Mouse (Mus musculus): ENCODE results near the gene Ttll8. TPM values are rescaled to one million over a fixed set of nuclear protein-coding genes. Genes with fewer than 3 reads are reported as not detected.

Ttll8 gene
- polyA plus RNA-seq, 1 experiment from 2014 or later = 0.13 TPM

DNA sequence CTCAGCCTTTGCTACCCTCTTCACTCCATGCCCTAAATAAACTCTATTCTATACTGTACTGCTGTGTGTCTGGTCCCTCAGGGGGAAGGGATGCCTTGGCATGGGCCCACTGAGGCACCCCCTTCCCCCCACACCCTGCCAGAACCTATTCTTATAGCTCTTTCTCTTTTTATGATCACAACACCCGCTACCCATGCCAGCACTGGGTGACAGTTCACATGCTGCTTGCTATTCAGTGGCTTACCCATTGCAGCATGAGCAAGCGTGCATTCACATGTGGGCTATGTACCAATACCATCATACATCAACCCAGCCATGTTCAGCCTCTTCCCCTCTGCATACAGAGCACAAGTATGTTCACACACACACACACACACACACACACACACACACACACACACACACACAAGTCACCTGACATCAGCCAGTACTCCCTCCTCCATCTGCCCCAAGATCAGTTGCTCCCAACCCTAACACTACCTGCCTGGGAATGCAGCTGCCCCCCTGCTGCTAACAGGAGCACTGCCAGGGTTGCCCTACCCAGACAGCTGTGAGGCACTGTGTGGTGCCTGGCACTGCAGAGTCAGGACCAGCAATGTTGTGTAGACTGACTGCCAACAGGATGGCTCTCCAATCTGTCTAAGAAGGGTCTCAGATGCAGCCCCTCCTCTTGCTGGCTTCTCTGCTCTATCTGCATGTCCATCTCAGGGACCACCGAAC is 112.5 kb downstream of the Ttll8 start:
- ATAC-seq = peak; percentile 46
- Histone ChIP-seq H3K4me1 (ENCODE audit: control insufficient read depth, insufficient read depth, low read depth, low read length) (peaks cover 18% of the 10 kb centered on the region), H3K36me3 (ENCODE audit: control insufficient read depth, insufficient read depth, low read length) (no peaks in the 10 kb centered on the region), H3K9me3 (ENCODE audit: control insufficient read depth, low read length) (no peaks in the 10 kb centered on the region), H3K4me3 (ENCODE audit: low read length) (no peak overlapping the region), H3K9ac (ENCODE audit: low read depth, low read length) (no peak overlapping the region), H3K4me2 (ENCODE audit: low read length) (no peak overlapping the region), H3K27me3 (replicated peaks; ENCODE audit: control insufficient read depth, insufficient read depth, low read length) (no peaks in the 10 kb centered on the region), H3K27ac (ENCODE audit: low read depth, low read length) (peak overlapping the region; percentile 34; the same call in 1 of the 2 replicates)
- 81% methylated on average over 3 of the region's 3 CpGs for WGBS

DNA sequence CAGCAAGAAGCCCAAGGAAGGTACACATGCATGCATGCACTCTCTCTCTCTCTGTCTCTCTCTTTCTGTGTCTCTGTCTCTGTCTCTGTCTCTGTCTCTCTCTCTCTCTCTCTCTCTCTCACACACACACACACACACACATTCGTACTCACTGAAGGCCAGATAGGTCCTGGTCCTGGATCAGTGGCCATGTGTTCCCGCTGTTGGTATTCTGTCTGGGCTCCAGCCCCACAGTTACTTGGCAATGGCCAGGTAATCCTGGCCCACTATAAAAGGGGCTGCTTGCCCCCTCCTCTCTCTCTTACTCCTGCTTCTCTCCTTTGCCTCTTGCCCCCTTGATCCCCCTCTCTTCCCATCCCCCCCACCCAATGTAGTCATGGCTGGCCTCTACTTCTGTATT is 113.1 kb downstream of the Ttll8 start:
- Histone ChIP-seq H3K9ac (ENCODE audit: low read depth, low read length) (no peak overlapping the region), H3K4me2 (ENCODE audit: low read length) (no peak overlapping the region), H3K27me3 (replicated peaks; ENCODE audit: control insufficient read depth, insufficient read depth, low read length) (no peaks in the 10 kb centered on the region), H3K9me3 (ENCODE audit: control insufficient read depth, low read length) (no peaks in the 10 kb centered on the region), H3K4me1 (ENCODE audit: control insufficient read depth, insufficient read depth, low read depth, low read length) (peaks cover 18% of the 10 kb centered on the region), H3K36me3 (ENCODE audit: control insufficient read depth, insufficient read depth, low read length) (no peaks in the 10 kb centered on the region), H3K4me3 (ENCODE audit: low read length) (no peak overlapping the region), H3K27ac (ENCODE audit: low read depth, low read length) (no peak overlapping the region)
- no peak for ATAC-seq
- 93% methylated on average over 2 of the region's 2 CpGs for WGBS

Other genes with a start within 250 kb of the Ttll8 start
- 12.9 and 14.9 TPM in 2 replicates for gene Brd1, start 220.2 kb downstream of the Ttll8 start, polyA plus RNA-seq (2015; fragmentation: Nextera tagmentation; extraction: Ambion mirVana)
- 9.9 and 15.3 TPM in 2 replicates for gene Zbed4, start 202.8 kb downstream of the Ttll8 start, polyA plus RNA-seq (2015; fragmentation: Nextera tagmentation; extraction: Ambion mirVana)
- 9.5 and 10.1 TPM in 2 replicates for gene Alg12, start 135.1 kb downstream of the Ttll8 start, polyA plus RNA-seq (2015; fragmentation: Nextera tagmentation; extraction: Ambion mirVana)
- gene Creld2, start 134.8 kb downstream of the Ttll8 start, polyA plus RNA-seq (2015; fragmentation: Nextera tagmentation; extraction: Ambion mirVana) = 61.0 and 61.9 TPM in 2 replicates
- 71.4 and 77.4 TPM in 2 replicates for gene Pim3, start 92.2 kb downstream of the Ttll8 start, polyA plus RNA-seq (2015; fragmentation: Nextera tagmentation; extraction: Ambion mirVana)
- gene Mlc1, start 24.6 kb upstream of the Ttll8 start, polyA plus RNA-seq (2015; fragmentation: Nextera tagmentation; extraction: Ambion mirVana) = 39.1 and 52.9 TPM in 2 replicates
- 0.05 and 0.09 TPM in 2 replicates for gene Mov10l1, start 28.5 kb upstream of the Ttll8 start, polyA plus RNA-seq (2015; fragmentation: Nextera tagmentation; extraction: Ambion mirVana)
- gene Panx2, start 105.3 kb upstream of the Ttll8 start, polyA plus RNA-seq (2015; fragmentation: Nextera tagmentation; extraction: Ambion mirVana) = 9.5 and 11.9 TPM in 2 replicates
- gene Trabd, start 120.7 kb upstream of the Ttll8 start, polyA plus RNA-seq (2015; fragmentation: Nextera tagmentation; extraction: Ambion mirVana) = 39.2 and 39.5 TPM in 2 replicates
- 16.4 and 17.9 TPM in 2 replicates for gene Selenoo, start 134.7 kb upstream of the Ttll8 start, polyA plus RNA-seq (2015; fragmentation: Nextera tagmentation; extraction: Ambion mirVana)
- 15.2 and 16.4 TPM in 2 replicates for gene Tubgcp6, start 168.7 kb upstream of the Ttll8 start, polyA plus RNA-seq (2015; fragmentation: Nextera tagmentation; extraction: Ambion mirVana)
- gene Hdac10, start 174.3 kb upstream of the Ttll8 start, polyA plus RNA-seq (2015; fragmentation: Nextera tagmentation; extraction: Ambion mirVana) = 27.3 and 29.2 TPM in 2 replicates
- 4.1 and 4.4 TPM in 2 replicates for gene Mapk12, start 186.3 kb upstream of the Ttll8 start, polyA plus RNA-seq (2015; fragmentation: Nextera tagmentation; extraction: Ambion mirVana)
- 23.7 and 28.3 TPM in 2 replicates for gene Mapk11, start 195.2 kb upstream of the Ttll8 start, polyA plus RNA-seq (2015; fragmentation: Nextera tagmentation; extraction: Ambion mirVana)
- gene Plxnb2, start 226.4 kb upstream of the Ttll8 start, polyA plus RNA-seq (2015; fragmentation: Nextera tagmentation; extraction: Ambion mirVana) = 85.2 and 106 TPM in 2 replicates
- 86.6 and 93.2 TPM in 2 replicates for gene Dennd6b, start 242.1 kb upstream of the Ttll8 start, polyA plus RNA-seq (2015; fragmentation: Nextera tagmentation; extraction: Ambion mirVana)